Comparison of ENCODE assay signal across 40 mouse cellular contexts in genomic region chr7:141039386-141040107, GRCm38 (mm10). TPM values are rescaled to one million over a fixed set of nuclear protein-coding genes. Genes with fewer than 3 reads are reported as not detected.
"Had no signal": no experiment of that assay in that cellular context is flagged by ENCODE, and none has a peak within 500 bp of the region (broad histone marks: within the 10 kb centered on the region; RNA-seq: fewer than 3 reads in every experiment).

No protein-coding gene starts in this region.

- H3K9me3 ChIP-seq: heart, embryonic 10.5 days; heart, embryonic 12.5 days; hindbrain, embryonic 10.5 days; hindbrain, embryonic 12.5 days; intestine, embryonic 15.5 days; limb, embryonic 10.5 days; liver, embryonic 12.5 days had no signal

- H3K36me3 ChIP-seq: heart, embryonic 10.5 days; heart, embryonic 12.5 days; hindbrain, embryonic 10.5 days; hindbrain, embryonic 12.5 days; intestine, embryonic 15.5 days; limb, embryonic 10.5 days; limb, embryonic 12.5 days; liver, embryonic 12.5 days had no signal

- H3K9ac ChIP-seq: heart, embryonic 12.5 days; hindbrain, embryonic 12.5 days; hindbrain, embryonic 14.5 days; intestine, embryonic 15.5 days; limb, embryonic 12.5 days; liver, embryonic 12.5 days; liver, embryonic 14.5 days had no signal

- H3K27ac ChIP-seq: gastrocnemius, adult 2 months; heart, embryonic 10.5 days; hindbrain, embryonic 14.5 days; layer of hippocampus, adult 2 months; limb, embryonic 10.5 days; liver, embryonic 12.5 days; liver, embryonic 14.5 days had no signal

- H3K4me3 ChIP-seq: gastrocnemius, adult 2 months; heart, embryonic 10.5 days; heart, embryonic 12.5 days; hindbrain, embryonic 10.5 days; hindbrain, embryonic 12.5 days; intestine, embryonic 15.5 days; layer of hippocampus, adult 2 months; limb, embryonic 10.5 days; limb, embryonic 12.5 days; liver, embryonic 12.5 days had no signal

- ATAC-seq: hindbrain, embryonic 16.5 days; intestine, embryonic 15.5 days; intestine, postnatal 0 days; liver, embryonic 12.5 days had no signal

- H3K4me2 ChIP-seq: heart, embryonic 12.5 days; hindbrain, embryonic 12.5 days; hindbrain, embryonic 14.5 days; intestine, embryonic 15.5 days; limb, embryonic 12.5 days; liver, embryonic 12.5 days had no signal

- DNase-seq: gastrocnemius, adult 2 months; gastrocnemius, postnatal 10 days; gastrocnemius, postnatal 25 days; heart, postnatal 10 days; heart, postnatal 4 days; kidney, adult 18-20 months; kidney, adult 8-10 months; kidney, postnatal 10 days; kidney, postnatal 25 days; kidney, postnatal 4 days; liver had no signal

- H3K27me3 ChIP-seq: heart, embryonic 12.5 days; hindbrain, embryonic 12.5 days; intestine, embryonic 15.5 days; limb, embryonic 12.5 days had no signal

- H3K4me1 ChIP-seq: hindbrain, embryonic 10.5 days had no signal

RNA-seq across cellular contexts. Expression of gene Gm17387, which starts 10.6 kb away (rescaled TPM):
- total RNA-seq: gastrocnemius, adult 2 months; gastrocnemius, postnatal 10 days; gastrocnemius, postnatal 25 days; gastrocnemius, postnatal 4 days; granulocyte monocyte progenitor cell, adult 5-6 weeks; heart, adult 8-10 months; heart, postnatal 10 days; heart, postnatal 25 days; heart, postnatal 4 days; layer of hippocampus, adult 2 months; layer of hippocampus, postnatal 10 days; layer of hippocampus, postnatal 25 days; left cerebral cortex, adult 18-20 months; left cerebral cortex, postnatal 14 days; left cerebral cortex, postnatal 36 days had no signal
- polyA plus RNA-seq: frontal cortex, adult 2 months; heart, embryonic 10.5 days; heart, embryonic 12.5 days; heart, embryonic 14.5 days; heart, embryonic 16.5 days; hindbrain, embryonic 10.5 days; hindbrain, embryonic 12.5 days; hindbrain, embryonic 14.5 days; hindbrain, embryonic 16.5 days; inflammation-experienced regulatory T-cells, adult 6 months; intestine, embryonic 15.5 days; intestine, postnatal 0 days; kidney, embryonic 14.5 days; kidney, embryonic 16.5 days; limb, embryonic 10.5 days; limb, embryonic 12.5 days; limb, embryonic 14.5 days; liver, embryonic 12.5 days; liver, embryonic 14.5 days had no signal

RNA-seq across cellular contexts. Expression of gene B4galnt4, which starts 21.4 kb away (rescaled TPM):
- total RNA-seq: gastrocnemius, postnatal 25 days; heart, adult 8-10 months had no signal

RNA-seq across cellular contexts. Expression of gene Ifitm6, which starts 21.8 kb away (rescaled TPM):
- total RNA-seq: gastrocnemius, adult 2 months; gastrocnemius, postnatal 25 days; layer of hippocampus, adult 2 months; layer of hippocampus, postnatal 10 days; layer of hippocampus, postnatal 25 days; left cerebral cortex, postnatal 14 days; left cerebral cortex, postnatal 36 days had no signal
- polyA plus RNA-seq: heart, embryonic 10.5 days; heart, embryonic 12.5 days; hindbrain, embryonic 10.5 days; hindbrain, embryonic 12.5 days; limb, embryonic 10.5 days; limb, embryonic 12.5 days had no signal

RNA-seq across cellular contexts. Expression of gene Pkp3, which starts 38.5 kb away (rescaled TPM):
- total RNA-seq: gastrocnemius, adult 2 months; gastrocnemius, postnatal 10 days; layer of hippocampus, adult 2 months; layer of hippocampus, postnatal 10 days; layer of hippocampus, postnatal 25 days; left cerebral cortex, postnatal 36 days had no signal
- polyA plus RNA-seq: hindbrain, embryonic 14.5 days had no signal
